Mouse (Mus musculus) liver, embryonic 14.5 days (tissue): ENCODE results near the gene Prkn.

Experiments
- CTCF ChIP-seq: IDR thresholded peaks from 2 replicates; pipeline ENCODE4 v1.5.1; 2016; ENCODE audit warnings: antibody characterized with exemption, low read depth, control low read depth
- EP300 ChIP-seq: IDR thresholded peaks from 2 replicates; pipeline ENCODE4 v1.6.1; 2016; ENCODE audit warnings: antibody characterized with exemption, low read depth

- TF ChIP-seq CTCF (no peak), EP300 (no peak)
These were observed 554.4 kb downstream of the Prkn start for GRCm38 (mm10) chr17:11394607-11395006.
